Comparison of ENCODE assay signal across 8 mouse cellular contexts in the genomic region with DNA sequence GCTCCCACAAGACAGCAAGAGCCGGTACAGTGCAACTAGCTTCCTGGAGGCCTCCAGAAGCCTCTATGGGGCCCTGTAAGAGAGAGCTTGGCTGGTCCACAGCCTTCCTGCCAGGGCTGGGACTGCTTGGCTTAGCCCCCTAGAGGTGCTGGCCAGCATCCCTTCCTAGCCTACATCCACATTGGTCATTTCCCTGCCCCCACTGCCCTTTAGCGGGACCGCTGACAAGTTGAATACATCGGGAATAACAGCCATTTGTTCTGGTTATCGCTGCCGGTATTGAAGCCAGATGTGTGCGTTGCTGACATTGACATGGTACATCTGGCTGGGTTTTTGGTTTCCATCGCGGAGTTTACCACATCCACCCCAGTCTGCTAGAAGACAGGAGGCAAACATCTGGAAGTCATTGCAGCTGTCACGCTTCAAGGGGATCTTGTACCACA.
DNase-seq lines count a peak whose midpoint lies in the region; ATAC-seq and TF ChIP-seq lines count a peak whose summit lies in the region.

No protein-coding gene starts in this region.

- H3K27ac ChIP-seq in midbrain, embryonic 10.5 days (replicated peaks): peak overlapping the region; percentile 38; the same call in 1 of the 2 replicates
- no peak overlapping the region for H3K27ac ChIP-seq in midbrain, embryonic 14.5 days (replicated peaks; ENCODE audit: low read depth, low read length)
- H3K27ac ChIP-seq in kidney, adult 2 months (ENCODE audit: insufficient read depth, low read depth, low read length): no peak overlapping the region

- no peak overlapping the region for H3K4me3 ChIP-seq in midbrain, embryonic 10.5 days
- H3K4me3 ChIP-seq in midbrain, embryonic 14.5 days (replicated peaks; ENCODE audit: low read depth, low read length): no peak overlapping the region
- no peak overlapping the region for H3K4me3 ChIP-seq in kidney, adult 2 months (ENCODE audit: insufficient read depth, low read depth, low read length)

- peak; percentile 53 for DNase-seq in midbrain, embryonic 10.5 days (ENCODE audit: low spot score)
- DNase-seq in midbrain, embryonic 14.5 days: no peak
- DNase-seq in gastrocnemius, postnatal 4 days (ENCODE audit: low spot score in 2 of 2): peak; percentile 21 to 38
- DNase-seq in kidney, adult 2 months: peak; percentile 49
- peak; percentile 67 to 85 for DNase-seq in lung, postnatal 4 days
- no peak for DNase-seq in spleen, adult 18-20 months

- H3K36me3 ChIP-seq in midbrain, embryonic 10.5 days: no peaks in the 10 kb centered on the region
- H3K36me3 ChIP-seq in midbrain, embryonic 14.5 days (ENCODE audit: control insufficient read depth, insufficient read depth, low read length): no peaks in the 10 kb centered on the region
- no peaks in the 10 kb centered on the region for H3K36me3 ChIP-seq in kidney, adult 2 months (ENCODE audit: control insufficient read depth, insufficient read depth, low read length)

- TF ChIP-seq POLR2A in kidney, adult 2 months (IDR thresholded peaks at IDR 0.05; ENCODE audit: low read depth, low read length): no peak

- 0 out of 2 replicates have a peak, but pooled peaks cover 4% of the 10 kb centered on the region for H3K4me1 ChIP-seq in midbrain, embryonic 10.5 days
- H3K4me1 ChIP-seq in midbrain, embryonic 14.5 days (ENCODE audit: control insufficient read depth, insufficient read depth, low read length): no peaks in the 10 kb centered on the region
- no peaks in the 10 kb centered on the region for H3K4me1 ChIP-seq in kidney, adult 2 months (ENCODE audit: control insufficient read depth, insufficient read depth, low read length)

- H3K9ac ChIP-seq in midbrain, embryonic 14.5 days (replicated peaks; ENCODE audit: low read length): no peak overlapping the region

- no peak for ATAC-seq in midbrain, embryonic 14.5 days (ENCODE audit: low FRiP score, low TSS enrichment)
- ATAC-seq in megakaryocyte-erythroid progenitor cell, adult 5-6 weeks (replicated peaks; ENCODE audit: low FRiP score, low TSS enrichment, poor library complexity, severe bottlenecking): no peak
- no peak for ATAC-seq in erythroid progenitor cell, adult 5-6 weeks (replicated peaks; ENCODE audit: low FRiP score, poor library complexity, severe bottlenecking)

- WGBS in midbrain, embryonic 10.5 days: 73% methylated on average over 10 of the region's 10 CpGs
- WGBS in midbrain, embryonic 14.5 days: 78% methylated on average over 10 of the region's 10 CpGs
- 39% methylated on average over 10 of the region's 10 CpGs for WGBS in kidney, adult 2 months

- H3K9me3 ChIP-seq in midbrain, embryonic 10.5 days (replicated peaks): 0 out of 2 replicates have a peak, but pooled peaks cover 4% of the 10 kb centered on the region
- H3K9me3 ChIP-seq in midbrain, embryonic 14.5 days (ENCODE audit: control insufficient read depth, low read length): peaks cover 2% of the 10 kb centered on the region; the same call in 1 of the 2 replicates

- no peak overlapping the region for H3K4me2 ChIP-seq in midbrain, embryonic 14.5 days (ENCODE audit: low read length)

- no peaks in the 10 kb centered on the region for H3K27me3 ChIP-seq in midbrain, embryonic 10.5 days (ENCODE audit: low read depth, poor library complexity, severe bottlenecking)
- H3K27me3 ChIP-seq in midbrain, embryonic 14.5 days (ENCODE audit: control insufficient read depth, insufficient read depth, low read length): no peaks in the 10 kb centered on the region
- no peaks in the 10 kb centered on the region for H3K27me3 ChIP-seq in kidney, adult 2 months (replicated peaks; ENCODE audit: control insufficient read depth, insufficient read depth, low read length)

- TF ChIP-seq CTCF in kidney, adult 2 months (conservative IDR thresholded peaks at IDR 0.05; ENCODE audit: insufficient read depth, insufficient read length, low read depth, low read length): no peak

Comparison
In these comparisons a context has a peak if more than half of its experiments do, and no peak if none do; other contexts are left out.
1. DNase-seq: peak in midbrain, embryonic 10.5 days (single experiment), gastrocnemius, postnatal 4 days (2 of 2), kidney, adult 2 months (single experiment) and lung, postnatal 4 days (2 of 2); none in midbrain, embryonic 14.5 days (single experiment) and spleen, adult 18-20 months (0 of 2).